Mouse (Mus musculus) adrenal gland, adult 18-20 months (tissue): ENCODE data around the gene Ppfibp1. TPM values are rescaled to one million over a fixed set of nuclear protein-coding genes. Genes with fewer than 3 reads are reported as not detected.

Experiments
- DNase-seq, 2 experiments: peaks; one replicate each; pipeline ENCODE4 v3.0.0; 2021 to 2022; ENCODE audit warnings: low spot score in 2 of 2
- total RNA-seq, 2 experiments: library from RNA; stranded (reverse); gene quantifications; 1 replicate in 1 of 2; 2 replicates in 1 of 2; pipeline ENCODE4 v1.2.3; 2021

Ppfibp1 gene
- total RNA-seq, 2 experiments from 2014 or later, result 72.0 to 88.3 TPM

DNA sequence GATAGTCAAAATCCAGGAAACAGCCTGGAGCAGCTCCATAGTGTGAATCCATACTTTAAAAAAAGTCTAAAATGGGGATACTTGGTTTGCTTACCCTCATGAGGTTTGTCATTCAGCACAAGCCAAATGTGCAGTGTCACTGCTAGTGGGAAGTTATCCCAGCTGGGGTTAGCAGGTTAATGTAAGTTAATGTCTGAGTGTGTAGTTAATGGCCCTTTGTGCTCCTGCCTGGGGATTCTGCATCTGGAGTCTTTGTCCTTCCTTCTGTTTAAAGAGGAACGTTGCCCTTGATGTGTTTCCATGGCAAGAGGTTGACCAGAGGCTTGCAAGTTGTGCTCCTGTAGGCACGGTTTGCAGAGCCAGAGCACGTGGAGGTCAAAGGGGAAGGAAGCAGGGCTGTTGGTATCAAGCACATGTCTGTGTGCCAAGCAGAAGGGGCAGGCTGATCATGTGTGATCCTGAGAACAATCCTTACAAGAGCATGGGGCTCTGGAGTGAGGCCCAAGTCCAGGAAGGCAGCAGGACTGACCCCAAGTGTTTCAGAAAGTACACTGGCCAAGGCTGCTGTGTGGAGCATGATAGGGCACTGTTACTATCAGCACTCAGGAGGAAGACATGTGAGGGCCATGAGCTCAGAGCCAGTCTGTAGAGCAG, 24.7 kb downstream of the Ppfibp1 start:
- DNase-seq, result no peak

DNA sequence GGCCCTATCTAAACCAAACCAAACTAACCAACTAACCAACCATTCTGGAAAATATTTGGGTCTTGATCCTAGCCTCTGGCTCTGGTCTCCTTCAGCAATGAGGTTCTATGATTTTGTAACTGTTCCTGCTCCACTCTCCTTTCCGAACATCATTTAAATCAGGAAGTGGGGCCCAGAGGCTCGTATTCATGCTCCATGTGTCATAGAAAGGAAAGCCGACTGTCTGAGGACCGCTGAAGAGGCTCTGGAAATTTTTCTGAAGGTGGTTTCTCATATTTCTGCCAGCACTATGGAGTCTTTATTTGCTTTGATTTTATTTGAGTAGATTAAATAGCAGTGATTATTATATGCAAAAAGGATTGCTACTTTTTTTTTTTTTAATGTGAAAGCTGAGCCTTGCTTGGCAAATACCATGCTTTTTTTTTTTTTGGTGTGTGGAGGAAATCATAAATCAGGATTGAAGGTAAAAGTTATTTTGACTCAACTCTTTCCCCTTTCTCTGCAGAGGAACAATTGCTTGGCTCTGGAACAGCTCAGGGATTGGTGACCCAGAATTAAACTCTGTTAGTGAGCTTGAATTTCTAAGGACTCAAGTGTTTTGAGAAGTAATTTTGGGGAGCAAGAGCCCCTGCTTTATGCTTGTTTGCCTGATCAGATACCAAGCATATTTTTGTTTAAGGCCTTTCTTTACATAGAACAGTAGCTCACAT, 25.4 kb downstream of the Ppfibp1 start:
- no peak for DNase-seq

DNA sequence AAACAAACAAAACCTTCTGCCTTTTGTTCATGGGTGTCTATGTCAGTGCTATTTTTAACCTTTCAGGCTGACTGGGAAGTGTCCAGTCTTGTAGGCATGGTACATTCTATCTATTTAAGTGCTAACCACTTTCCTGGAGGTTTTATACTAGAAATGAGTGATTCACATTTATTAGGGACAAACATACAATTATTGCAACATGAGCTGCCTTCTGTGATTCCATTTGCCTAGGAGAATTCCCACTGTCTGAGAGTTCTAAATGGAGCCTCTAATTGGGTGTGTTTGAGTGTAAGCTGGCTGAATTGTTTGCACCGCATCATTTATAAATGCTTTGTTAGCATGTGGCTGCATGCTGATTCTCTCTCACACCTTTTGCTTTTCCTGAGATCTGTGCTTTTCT, 27.5 kb downstream of the Ppfibp1 start:
- DNase-seq, result no peak

GRCm38 (mm10) chr6:146917396-146917795, 29.1 kb downstream of the Ppfibp1 start:
- no peak for DNase-seq

DNA sequence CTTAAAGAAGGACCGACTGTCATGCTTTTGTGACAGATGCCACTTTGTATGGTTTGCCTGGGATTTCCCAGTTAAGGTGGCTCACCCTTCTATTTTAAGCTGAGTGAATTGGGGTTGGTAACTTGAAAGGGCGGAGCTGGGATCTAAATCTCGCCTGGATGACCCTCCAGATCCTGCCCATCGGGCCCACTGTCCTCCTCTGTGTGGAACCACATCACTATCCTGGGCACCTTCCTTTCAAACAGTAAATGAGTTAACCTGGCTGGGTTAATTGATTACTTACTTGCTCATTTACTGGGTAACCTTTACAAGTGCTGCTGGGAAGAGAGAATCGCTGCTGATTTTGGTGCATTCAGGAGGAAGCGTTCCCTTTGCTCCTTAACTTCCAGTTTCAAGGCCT, 30.1 kb downstream of the Ppfibp1 start:
- no peak for DNase-seq

GRCm38 (mm10) chr6:146926415-146926980, 38.2 kb downstream of the Ppfibp1 start:
- DNase-seq, result no peak

- DNase-seq, result no peak
Observed at GRCm38 (mm10) chr6:146928108-146928507, 39.8 kb downstream of the Ppfibp1 start.

DNA sequence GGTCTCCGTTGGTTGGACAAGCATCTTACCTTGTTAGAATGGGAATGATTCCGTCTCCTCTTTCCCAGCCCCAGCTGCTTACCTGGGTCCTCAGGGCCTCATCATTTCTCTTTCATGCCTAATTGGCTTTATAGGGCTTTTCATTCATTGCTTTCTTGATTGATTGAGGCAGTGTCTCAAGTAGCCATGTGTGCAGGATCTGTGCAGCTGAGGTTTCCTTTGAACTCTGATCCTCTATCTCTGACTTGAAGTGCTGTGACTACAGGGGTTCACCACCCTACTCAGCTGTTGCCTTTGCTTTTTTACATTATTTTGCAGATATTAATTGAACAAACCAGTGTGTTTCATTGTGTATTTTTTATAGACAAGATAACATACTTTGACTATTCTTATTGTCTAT, 40.7 kb downstream of the Ppfibp1 start:
- no peak for DNase-seq

DNA sequence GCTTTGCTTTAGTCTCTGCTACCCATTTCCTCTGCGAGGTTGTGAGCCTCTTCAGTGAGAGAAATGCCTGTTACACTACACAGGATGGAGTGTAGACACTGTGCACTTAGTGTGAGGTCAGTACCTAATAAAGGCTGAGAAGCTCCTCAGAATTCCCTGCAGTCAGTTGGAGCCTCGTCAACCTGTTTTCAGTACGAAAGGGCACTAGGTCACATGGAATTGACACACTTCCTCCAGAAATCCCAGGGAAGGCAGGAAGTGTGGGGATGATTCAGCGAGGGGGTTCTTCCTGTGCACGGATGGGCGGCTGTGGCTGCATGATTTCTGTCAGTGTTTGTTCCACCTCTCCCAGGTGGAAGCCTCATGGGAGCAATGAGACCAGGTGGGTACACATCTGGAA, 44.8 kb downstream of the Ppfibp1 start:
- no peak for DNase-seq

- DNase-seq, result no peak
Observed at GRCm38 (mm10) chr6:146935957-146936356, 47.7 kb downstream of the Ppfibp1 start.

- DNase-seq, result no peak
Observed at GRCm38 (mm10) chr6:146939026-146939425, 50.7 kb downstream of the Ppfibp1 start.

GRCm38 (mm10) chr6:146941505-146942275, 53.4 kb downstream of the Ppfibp1 start:
- DNase-seq, result no peak

GRCm38 (mm10) chr6:146944009-146944408, 55.7 kb downstream of the Ppfibp1 start:
- no peak for DNase-seq

GRCm38 (mm10) chr6:146944830-146945229, 56.5 kb downstream of the Ppfibp1 start:
- no peak for DNase-seq

DNA sequence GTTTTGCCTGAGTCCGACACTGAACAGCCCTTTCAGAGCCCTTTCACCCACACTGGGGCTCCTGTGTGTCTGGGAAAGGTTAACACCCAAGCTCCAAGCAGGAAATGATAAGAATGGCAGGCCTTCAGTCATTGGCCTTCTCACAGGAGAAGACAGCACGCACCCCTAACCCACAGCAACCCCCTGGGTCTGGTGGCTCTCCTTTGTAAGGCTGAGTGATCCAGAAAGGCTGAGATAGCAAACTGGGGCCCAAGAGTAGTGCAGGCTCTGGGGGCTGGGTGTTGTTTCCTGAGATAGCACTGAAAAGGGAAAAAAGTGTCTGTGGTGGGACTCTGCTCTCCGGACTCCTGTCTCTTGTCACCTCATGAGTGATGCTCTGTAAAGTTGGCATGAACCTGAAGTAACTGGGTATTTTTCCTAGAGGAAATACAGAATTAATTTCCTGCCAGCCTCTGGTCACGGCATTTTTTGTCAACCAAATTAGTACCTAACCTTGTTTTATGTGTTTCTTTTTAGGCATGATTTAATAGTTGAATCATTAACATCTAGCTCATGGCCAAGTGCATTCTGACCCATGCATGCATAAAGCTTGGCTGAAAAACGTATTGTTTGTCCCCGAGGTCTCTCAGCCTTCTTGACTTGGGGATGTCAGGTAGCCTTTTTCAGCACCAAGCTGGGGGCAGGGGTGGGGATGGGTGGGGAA, 58.2 kb downstream of the Ppfibp1 start:
- no peak for DNase-seq

- no peak for DNase-seq
Observed at GRCm38 (mm10) chr6:146947186-146947585, 58.9 kb downstream of the Ppfibp1 start.

GRCm38 (mm10) chr6:146949682-146950453, 61.6 kb downstream of the Ppfibp1 start:
- DNase-seq, result no peak

GRCm38 (mm10) chr6:146950454-146950832, 62.2 kb downstream of the Ppfibp1 start:
- DNase-seq, result no peak

- DNase-seq, result no peak
Observed at GRCm38 (mm10) chr6:146954258-146954657, 66.0 kb downstream of the Ppfibp1 start, which contains the start of gene 1700034J05Rik. Gene 1700034J05Rik (minus strand): TSS chr6:146954422.

DNA sequence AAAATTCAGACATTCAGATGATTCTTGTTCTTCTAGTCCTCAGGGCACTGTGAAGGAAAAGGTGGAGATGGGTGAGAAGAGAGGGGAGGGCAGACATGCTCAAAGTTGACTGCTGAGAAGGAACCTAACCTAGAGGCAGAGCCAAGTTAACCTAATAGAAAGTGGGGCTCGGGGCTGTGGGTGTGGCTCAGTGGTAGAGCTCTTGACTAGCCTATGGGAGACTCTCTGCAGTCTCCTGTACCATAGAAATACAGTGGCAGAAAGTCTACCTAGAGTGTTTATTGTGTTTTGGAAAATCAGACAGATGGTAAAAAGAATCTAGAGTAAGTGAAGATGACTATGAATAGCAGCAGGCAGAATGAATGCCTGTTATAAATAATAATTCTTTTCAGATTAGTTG, 67.2 kb downstream of the Ppfibp1 start:
- no peak for DNase-seq
